ENCODE assay signal across 21 mouse cellular contexts in the genomic region with DNA sequence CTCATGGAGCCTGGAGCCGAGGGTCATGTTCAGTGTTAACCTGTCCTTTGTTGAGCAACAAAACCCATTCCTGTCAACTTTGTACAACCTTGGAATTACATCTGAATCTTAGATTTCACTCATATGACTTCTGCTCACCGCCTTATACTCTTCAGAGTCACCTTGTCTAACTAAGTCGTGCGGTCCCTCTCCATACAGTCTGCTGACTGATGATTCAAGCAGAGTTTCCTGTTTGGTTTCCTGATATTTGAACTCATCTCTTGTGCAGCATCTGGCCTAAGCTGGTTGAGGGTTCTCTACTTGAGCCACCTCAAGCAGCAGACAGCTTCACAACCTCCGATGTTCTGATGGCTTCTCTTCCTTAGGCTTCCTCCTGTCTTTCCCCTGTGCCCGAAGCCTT.
A peak's percentile ranks its signal among the peaks of the same experiment; 100 is the strongest.
DNase-seq lines count a peak whose midpoint lies in the region; ATAC-seq lines count a peak whose summit lies in the region.
"Had no signal": no experiment of that assay in that cellular context is flagged by ENCODE, and none has a peak within 500 bp of the region (broad histone marks: within the 10 kb centered on the region; RNA-seq: fewer than 3 reads in every experiment).

No protein-coding gene starts in this region.

- ATAC-seq in common myeloid progenitor, adult 5-6 weeks (replicated peaks; ENCODE audit: low read depth, poor library complexity, severe bottlenecking) = peak; percentile 27; the same call in 1 of the 2 replicates
- ATAC-seq: forebrain, embryonic 15.5 days; intestine, embryonic 15.5 days; midbrain, embryonic 16.5 days; Patski had no signal

- peak; percentile 46 for DNase-seq in thymus, postnatal 0 days (ENCODE audit: low spot score)
- no peak for DNase-seq in thymus, postnatal 36 days
- peak; percentile 59 for DNase-seq in CD4-positive, CD25-positive, alpha-beta regulatory T cell, adult 2 months (ENCODE audit: low read depth, low spot score)
- DNase-seq in natural killer cell, adult 2 months (ENCODE audit: low spot score in 2 of 2) = peak; percentile 31 to 46
- DNase-seq in cerebellum, adult 11 months = no peak
- no peak for DNase-seq in layer of hippocampus, postnatal 10 days (ENCODE audit: low spot score in 2 of 2)
- DNase-seq: adrenal gland, adult 2 months; adrenal gland, postnatal 36 days; cerebellum, adult 9-11 months; gastrocnemius, postnatal 25 days; heart, adult 18-20 months; heart, postnatal 14 days; kidney, adult 2 months; kidney, postnatal 4 days; layer of hippocampus, postnatal 36 days; thymus, postnatal 4 days had no signal

Comparison
In these comparisons a context has a peak if more than half of its experiments do, and no peak if none do; other contexts are left out.
1. DNase-seq: peak in thymus, postnatal 0 days (single experiment), CD4-positive, CD25-positive, alpha-beta regulatory T cell, adult 2 months (single experiment) and natural killer cell, adult 2 months (2 of 2); none in thymus, postnatal 36 days (0 of 2), cerebellum, adult 11 months (single experiment) and layer of hippocampus, postnatal 10 days (0 of 2).